Mouse (Mus musculus) gastrocnemius, postnatal 4 days (tissue): Measurements from ENCODE around the gene Farsa. TPM values are rescaled to one million over a fixed set of nuclear protein-coding genes. Genes with fewer than 3 reads are reported as not detected.
"Not testable (repeated sequence)": the region's sequence is repeated elsewhere in the genome, so short reads cannot be mapped to it uniquely, and the experiment has no call there.

Source experiments
- DNase-seq, 2 experiments: peaks; one replicate each; pipeline ENCODE4 v3.0.0; 2021 to 2022; ENCODE audit warnings: low spot score in 2 of 2, mixed read lengths in 2 of 2
- total RNA-seq, 2 experiments: library from RNA; stranded (reverse); gene quantifications; 2 replicates each; pipeline ENCODE4 v1.2.3; 2021

Farsa gene
- total RNA-seq, 2 experiments from 2014 or later = 37.2 to 41.3 TPM

DNA sequence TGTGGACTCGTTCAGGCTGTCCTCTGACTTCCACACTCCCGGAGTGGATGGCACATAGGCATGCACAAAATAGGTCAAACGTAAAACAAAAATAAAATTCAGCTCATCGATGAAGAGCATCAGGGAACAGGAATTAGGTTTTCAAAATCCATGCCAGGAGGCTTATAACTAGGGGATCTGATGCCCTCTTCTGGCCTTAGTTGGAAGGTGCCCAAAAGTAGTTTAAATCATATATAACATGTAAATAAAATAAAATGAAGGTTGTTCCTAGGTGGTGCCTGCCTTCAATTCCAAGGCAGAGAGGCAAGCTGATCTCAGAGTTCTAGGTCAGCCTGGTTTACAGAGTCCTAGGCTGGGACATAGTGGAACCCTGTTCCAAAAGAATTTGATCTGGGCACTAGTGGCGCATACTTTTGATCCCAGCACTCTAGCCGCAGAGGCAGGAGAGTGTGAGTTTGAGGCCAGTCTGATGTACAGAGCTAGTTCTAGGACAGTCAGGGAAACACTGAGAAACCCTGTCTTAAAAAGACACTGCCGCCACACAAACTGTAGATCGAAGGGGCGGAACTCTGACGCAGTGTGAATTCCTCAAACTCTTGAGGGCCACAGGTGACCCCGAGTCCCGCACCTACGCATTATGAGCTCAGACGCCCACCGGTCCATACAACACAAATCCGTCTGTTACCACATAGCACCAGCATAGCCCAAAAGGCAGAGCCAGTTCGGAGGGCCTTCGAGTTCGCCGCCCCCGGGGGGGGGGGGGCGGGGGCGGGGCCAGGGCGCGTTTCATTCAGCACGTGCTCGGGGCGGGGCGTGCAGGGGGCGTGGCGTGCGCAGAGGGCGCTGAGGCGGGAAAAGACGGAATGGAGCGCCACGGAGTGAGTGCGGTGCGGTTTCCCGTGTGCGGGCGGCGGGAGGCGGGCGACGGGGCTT, 14.9 kb downstream of the Farsa start, which contains the start of gene Syce2:
Gene Syce2 (plus strand): TSS at position 736 of the 933 bp plus-strand sequence.
- DNase-seq = peak; percentile 63 to 84

DNA sequence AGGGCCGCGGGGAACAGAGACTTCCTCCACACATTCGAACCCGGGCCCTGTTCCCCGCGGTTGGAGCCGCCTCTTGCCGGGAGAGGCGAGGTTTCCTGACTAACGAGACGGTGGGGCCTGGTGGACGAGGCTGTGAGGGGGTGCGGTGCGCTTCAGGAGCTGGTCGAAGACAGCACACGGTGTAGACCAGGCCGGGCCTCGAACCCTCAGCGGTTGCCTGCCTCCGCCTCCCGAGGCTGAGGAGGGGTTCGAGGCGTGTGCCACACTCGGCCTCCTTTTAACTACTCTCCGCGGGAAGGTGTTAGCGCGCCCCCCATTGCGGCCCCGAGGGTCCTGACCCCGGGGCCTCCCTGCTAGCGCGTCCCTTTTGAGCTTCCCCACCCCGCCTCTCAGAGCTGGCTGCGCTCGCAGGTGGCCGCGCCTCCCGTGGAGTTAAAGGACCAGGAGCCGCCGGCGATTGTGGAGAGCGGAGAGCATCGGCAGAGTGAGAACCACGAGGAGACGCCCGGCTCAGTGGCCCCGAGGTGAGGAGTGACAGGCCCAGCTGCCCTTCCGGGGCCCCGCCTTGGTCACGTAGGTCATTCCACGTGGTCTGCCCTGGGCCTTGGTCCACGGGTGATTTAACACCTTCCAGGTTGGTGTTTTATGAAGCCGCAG, 15.6 kb downstream of the Farsa start:
- DNase-seq = peak; percentile 26 to 44

DNA sequence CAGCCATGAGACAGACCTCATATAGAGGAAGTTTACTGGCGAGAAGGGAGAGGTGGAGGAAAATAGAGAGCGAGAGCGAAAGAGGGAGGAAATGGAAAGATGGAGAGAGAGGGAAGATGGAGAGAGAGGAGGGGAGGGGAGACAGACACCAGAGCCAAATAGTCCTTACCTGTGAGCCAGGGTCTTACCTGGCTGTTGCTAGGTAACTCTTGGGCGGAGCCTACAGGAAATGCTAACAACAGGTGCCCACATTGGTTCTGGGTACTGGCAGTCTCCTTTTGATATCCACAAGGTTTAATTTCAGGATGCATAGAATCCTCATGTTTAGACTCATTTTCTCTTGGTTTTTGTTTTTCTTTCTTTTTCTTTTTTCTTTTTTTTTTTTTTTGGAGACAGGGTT, 16.2 kb downstream of the Farsa start:
- DNase-seq = no peak

GRCm38 (mm10) chr8:84874339-84874738, 17.6 kb downstream of the Farsa start:
- DNase-seq = no peak

DNA sequence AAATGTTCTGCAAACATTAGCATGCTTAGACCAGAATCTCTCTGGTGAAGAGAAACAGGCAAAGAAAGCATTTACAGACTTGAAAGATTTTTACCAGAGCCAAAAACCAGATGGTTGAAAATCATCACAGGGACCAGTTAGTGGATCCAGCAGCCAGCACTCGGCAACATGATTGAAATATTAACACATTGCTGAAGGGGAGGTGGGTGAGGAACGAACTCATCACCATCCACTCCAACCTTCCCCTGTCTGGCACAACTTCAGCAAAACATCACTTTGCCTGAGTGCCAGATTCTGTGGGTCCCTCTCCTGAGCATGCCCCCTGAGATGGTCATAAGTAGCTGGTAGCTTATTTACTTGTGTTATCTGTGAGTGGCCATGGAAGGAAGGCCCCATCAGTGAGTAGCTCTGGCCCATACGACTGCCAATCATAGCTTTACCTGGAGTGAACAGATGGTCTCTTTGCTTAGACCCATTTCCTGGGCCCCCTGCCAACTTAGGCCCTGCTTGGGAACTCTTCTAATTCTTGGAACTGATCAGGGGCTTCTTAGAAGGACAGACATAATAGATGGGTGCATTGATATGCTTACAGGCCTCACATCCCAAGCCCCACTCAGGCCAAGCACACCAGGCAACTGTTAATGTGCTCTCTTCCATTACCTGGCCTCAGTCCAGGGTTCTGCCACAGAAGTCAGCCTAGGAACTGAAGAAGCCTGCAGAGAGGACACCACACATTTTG, 20.7 kb downstream of the Farsa start:
- DNase-seq = no peak

DNA sequence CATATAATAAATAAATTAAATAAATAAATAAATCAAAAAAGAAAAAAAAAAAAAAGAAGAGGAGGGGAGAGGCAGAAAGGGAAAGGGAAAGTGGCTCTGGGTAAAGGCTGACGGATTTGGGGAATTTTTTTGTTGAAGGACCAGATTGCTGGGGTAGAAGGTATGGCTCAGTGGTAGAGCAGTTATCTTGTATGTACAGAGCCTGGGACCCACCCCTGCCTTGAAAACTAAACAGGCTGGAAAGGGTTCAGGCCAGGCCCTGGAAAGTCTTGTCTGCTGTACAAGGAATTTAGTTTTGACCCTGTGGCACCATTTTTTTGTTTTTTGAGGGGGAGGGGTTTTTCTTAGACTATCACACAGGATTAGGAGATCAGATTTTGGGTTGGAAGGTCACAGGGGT, 22.1 kb downstream of the Farsa start:
- DNase-seq = no peak

- no peak for DNase-seq
These were observed 27.9 kb downstream of the Farsa start for GRCm38 (mm10) chr8:84884728-84885127.

- DNase-seq = no peak
These were observed 31.5 kb downstream of the Farsa start for GRCm38 (mm10) chr8:84888280-84888679.

DNA sequence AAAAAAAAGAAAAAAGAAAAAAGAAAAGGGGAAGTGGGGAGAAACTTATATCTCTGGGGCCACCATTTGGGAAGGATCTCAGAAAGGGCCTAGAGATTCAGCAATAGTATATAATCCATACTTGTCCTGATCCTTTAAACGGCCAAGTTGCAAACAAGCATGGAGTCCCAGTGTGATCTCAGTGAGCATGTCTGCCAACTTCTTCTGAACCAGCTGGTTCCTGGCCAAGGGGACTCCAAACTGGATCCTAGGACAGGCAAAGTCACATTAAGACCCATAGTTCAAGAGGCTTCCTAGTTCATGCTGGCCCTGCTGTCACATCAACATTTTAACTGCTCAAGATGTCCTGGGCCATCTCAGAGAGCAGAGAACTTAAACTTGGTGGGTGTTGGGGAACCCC, 32.4 kb downstream of the Farsa start:
- no peak for DNase-seq

GRCm38 (mm10) chr8:84892993-84893708, 36.4 kb downstream of the Farsa start:
- DNase-seq = no peak

GRCm38 (mm10) chr8:84893709-84894134, 36.9 kb downstream of the Farsa start, which contains the start of gene Gcdh:
Gcdh (minus strand) TSS chr8:84893921.
- DNase-seq = peak; percentile 58 to 86

- DNase-seq = no peak
These were observed 39.2 kb downstream of the Farsa start for GRCm38 (mm10) chr8:84895963-84896362.

- DNase-seq = no peak
These were observed 44.3 kb downstream of the Farsa start for GRCm38 (mm10) chr8:84901071-84901470.

DNA sequence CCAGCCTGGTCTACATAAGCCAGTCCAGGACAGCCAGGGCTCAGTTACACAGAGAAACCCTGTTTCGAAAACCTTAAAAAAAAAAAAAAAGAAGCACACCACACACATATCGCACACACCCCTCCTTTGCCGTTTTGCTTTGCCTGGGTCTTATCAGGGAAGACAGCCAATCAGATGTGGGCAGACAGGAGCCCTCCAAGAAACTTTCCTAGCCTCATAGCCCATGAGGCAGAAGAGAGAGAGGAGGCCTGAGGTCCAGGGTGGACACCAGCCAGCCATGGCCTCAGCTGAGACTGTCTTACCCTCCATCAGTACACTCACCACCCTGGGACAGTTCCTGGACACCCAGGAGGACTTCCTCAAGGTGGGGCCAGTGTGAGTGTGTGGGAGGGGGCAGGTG, 45.0 kb downstream of the Farsa start, which contains the start of gene Klf1:
Gene Klf1 (plus strand): TSS at position 177 of the 400 bp plus-strand sequence.
- DNase-seq = no peak

DNA sequence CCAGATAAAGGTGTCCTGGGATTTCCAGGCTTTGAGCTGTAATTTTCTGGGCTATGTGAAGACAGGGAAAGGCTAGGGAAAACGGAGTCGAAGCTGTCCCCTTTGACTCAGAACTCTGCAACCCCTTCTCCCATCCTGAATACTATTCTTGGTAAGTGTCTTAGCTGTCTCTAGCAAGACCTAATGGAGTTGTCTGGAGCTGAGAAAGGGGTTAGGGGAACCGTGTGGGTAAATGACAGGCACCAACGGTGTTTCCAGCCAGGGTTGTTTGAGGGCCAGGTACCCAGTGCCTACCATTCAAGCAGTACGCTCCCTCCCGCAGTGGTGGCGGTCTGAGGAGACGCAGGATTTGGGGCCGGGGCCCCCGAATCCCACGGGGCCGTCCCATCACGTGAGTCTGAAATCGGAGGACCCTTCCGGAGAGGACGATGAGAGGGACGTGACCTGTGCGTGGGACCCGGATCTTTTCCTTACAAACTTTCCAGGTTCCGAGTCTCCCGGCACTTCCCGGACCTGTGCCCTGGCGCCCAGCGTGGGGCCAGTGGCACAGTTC, 45.7 kb downstream of the Farsa start:
- DNase-seq = no peak

GRCm38 (mm10) chr8:84902920-84903661, 46.3 kb downstream of the Farsa start:
- peak; percentile 87 to 93 for DNase-seq

- no peak for DNase-seq
These were observed 47.6 kb downstream of the Farsa start for GRCm38 (mm10) chr8:84904351-84904750.

DNA sequence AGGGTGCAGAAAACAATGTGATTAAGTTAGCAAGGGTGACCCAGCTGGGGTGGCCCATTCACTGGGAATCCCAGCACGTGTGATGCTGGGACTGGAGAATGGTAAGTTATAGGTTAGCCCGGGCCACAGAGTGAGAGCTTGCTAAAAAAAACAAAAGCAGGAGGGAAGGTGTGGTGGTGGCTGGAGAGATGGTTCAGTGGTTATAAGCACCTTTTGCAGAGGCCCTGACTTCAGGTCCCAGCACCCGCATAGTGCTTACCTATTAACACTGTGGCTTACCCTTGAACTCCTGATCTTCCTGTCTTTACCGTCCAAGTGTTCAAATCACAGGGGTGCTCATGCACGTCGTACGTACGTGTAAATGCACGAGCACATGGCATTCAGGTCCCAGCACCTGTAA, 50.2 kb downstream of the Farsa start:
- no peak for DNase-seq

DNA sequence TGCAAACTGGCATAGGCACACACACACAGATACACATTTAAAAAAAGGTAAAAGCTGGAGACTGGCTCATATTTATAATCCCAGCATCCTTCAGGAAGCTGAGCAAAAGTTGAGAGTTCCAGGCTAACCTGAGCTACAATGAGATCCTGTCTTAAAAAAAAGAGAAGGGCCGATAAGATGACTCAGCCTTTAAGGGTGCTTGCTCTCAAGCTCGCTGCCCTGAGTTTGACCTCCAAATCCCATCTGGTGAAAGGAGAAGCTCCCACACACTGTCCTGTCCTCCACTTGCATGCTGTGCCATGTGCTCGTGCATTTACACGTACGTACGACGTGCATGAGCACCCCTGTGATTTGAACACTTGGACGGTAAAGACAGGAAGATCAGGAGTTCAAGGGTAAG, 50.7 kb downstream of the Farsa start:
- no peak for DNase-seq

DNA sequence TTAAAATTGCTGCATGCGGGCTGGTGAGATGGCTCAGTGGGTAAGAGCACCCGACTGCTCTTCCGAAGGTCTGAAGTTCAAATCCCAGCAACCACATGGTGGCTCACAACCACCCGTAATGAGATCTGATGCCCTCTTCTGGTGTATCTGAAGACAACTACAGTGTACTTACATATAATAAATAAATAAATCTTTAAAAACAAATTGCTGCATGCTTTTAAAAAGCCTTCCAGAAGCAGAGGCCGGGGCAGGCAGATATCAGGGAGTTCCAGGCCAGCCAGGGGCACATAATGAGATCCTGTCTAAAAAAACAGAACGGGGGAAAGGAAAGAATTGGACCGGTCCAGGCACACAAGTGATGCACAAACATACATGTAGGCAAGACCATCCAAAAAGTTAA, 51.2 kb downstream of the Farsa start:
- DNase-seq = not testable (repeated sequence)
